Mouse (Mus musculus): ENCODE measurements around the gene Nrxn1.

DNA sequence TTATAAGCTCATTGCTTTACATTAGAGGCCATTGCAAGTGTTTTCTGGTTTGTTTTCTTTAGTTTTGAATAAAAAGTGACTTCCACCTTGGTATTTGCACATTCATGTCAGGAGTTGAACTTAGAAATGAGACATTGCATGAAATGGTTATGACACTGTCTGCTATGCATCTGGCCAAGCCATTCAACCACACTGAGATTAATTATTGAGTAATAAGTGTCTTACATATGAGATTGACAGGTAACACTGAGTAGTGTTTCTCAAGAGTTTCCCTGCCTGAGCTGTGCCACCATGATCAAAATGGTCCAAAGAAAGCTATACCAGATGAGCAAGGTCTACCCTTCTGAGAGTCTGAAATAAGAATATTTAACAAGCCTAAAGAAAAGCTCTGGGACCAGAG, 92.5 kb downstream of the Nrxn1 start:
- no peak for TF ChIP-seq CTCF (IDR thresholded peaks at IDR 0.05; ENCODE audit: borderline replicate concordance, control insufficient read depth, extremely low read depth, insufficient read depth, low read length, poor library complexity)
- no peak for TF ChIP-seq POLR2A (IDR thresholded peaks at IDR 0.05; ENCODE audit: control insufficient read depth, extremely low read depth, insufficient read depth, low read length, poor library complexity)

Measured in thymus, adult 2 months (tissue).